Mouse (Mus musculus): ENCODE data around the gene Arhgap45. TPM values are rescaled to one million over a fixed set of nuclear protein-coding genes. Genes with fewer than 3 reads are reported as not detected.

Gene Arhgap45
- total RNA-seq, 2 experiments from 2014 or later, result 1.1 to 2.7 TPM

DNA sequence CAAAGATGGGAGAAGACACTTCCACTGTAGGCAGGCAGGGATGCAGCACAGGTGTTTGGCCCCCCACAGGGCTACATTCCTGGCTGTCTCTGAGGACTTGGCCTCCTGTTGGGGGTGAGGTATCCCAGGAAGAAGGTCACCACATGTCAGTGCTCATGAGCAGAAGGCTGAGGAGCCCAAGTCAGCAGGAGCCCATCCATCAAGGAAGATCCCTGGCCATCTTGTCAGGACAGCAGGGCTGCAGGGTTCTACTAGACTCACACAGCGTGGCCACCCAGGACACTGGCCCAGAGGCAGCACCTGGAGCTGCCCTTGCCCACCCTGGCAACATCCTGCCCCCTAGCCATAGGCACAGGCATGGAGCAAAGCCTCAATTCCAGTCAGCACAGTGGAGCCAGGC is 59.5 kb downstream of the Arhgap45 start:
- intact Hi-C loops (cut with DNase I), result loop anchor here (5.0 kb wide), 1 partner anchor 36 kb away; no protein-coding TSS in a partner anchor
- DNase-seq, result no peak

- intact Hi-C loops (cut with DNase I), result loop anchor here (5.0 kb wide), 1 partner anchor 36 kb away; no protein-coding TSS in a partner anchor
- no peak for DNase-seq
Observed at GRCm38 (mm10) chr10:80076386-80076785, 59.9 kb downstream of the Arhgap45 start.

DNA sequence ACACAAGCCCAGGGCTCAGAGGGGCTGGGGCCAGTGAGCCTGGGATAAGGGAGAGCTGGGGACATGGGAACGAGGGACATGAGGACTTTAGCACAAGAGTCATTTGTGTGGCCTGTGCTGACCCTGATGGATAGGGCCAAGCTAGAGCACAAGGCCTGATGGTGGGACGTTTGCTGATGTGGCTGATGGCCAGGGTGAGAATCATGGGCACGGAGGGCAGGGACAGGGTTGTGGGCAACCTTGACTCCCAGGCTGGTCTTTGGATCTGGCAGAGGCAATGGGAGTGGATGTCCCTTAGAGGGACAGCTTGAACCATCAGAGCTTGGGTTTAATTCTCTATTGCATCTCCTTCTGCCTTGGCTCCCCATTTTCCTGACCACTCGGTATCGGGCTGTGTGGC is 60.9 kb downstream of the Arhgap45 start:
- intact Hi-C loops (cut with DNase I), result loop anchor here (5.0 kb wide), 1 partner anchor 35 kb away; no protein-coding TSS in a partner anchor

GRCm38 (mm10) chr10:80078366-80078765 is 61.9 kb downstream of the Arhgap45 start:
- DNase-seq, result no peak
- intact Hi-C loops (cut with DNase I), result loop anchor here (5.0 kb wide), 1 partner anchor 34 kb away; no protein-coding TSS in a partner anchor

More for the DNA sequence above, 60.9 kb downstream of the Arhgap45 start:
- DNase-seq, result no peak

- DNase-seq, result no peak
- intact Hi-C loops (cut with DNase I), result no loop called here
Observed at GRCm38 (mm10) chr10:80080396-80081070, 64.1 kb downstream of the Arhgap45 start.

Other genes starting within 250 kb of the Arhgap45 start
- gene Rnf126, start 249.7 kb upstream of the Arhgap45 start, total RNA-seq (2021), result 10 to 100 TPM; 35.1 to 40.1 TPM
- 1 to 10 TPM; 1.2 to 1.8 TPM for gene Fstl3, start 239.4 kb upstream of the Arhgap45 start, total RNA-seq (2021)
- gene Prss57, start 225.7 kb upstream of the Arhgap45 start, total RNA-seq (2021), result not detected
- gene Palm, start 223.1 kb upstream of the Arhgap45 start, total RNA-seq (2021), result 10 to 100 TPM; 13.8 to 21.4 TPM
- gene Misp, start 195.7 kb upstream of the Arhgap45 start, total RNA-seq (2021), result not detected
- gene Ptbp1, start 162.2 kb upstream of the Arhgap45 start, total RNA-seq (2021), result 10 to 100 TPM; 17.2 to 17.4 TPM
- gene Prtn3, start 142.2 kb upstream of the Arhgap45 start, total RNA-seq (2021), result not detected
- not detected for gene Plppr3, start 142.0 kb upstream of the Arhgap45 start, total RNA-seq (2021)
- not detected for gene Elane, start 130.4 kb upstream of the Arhgap45 start, total RNA-seq (2021)
- 10 to 100 TPM; 47.6 to 86.0 TPM for gene Cfd, start 125.8 kb upstream of the Arhgap45 start, total RNA-seq (2021)
- 10 to 100 TPM; 27.5 to 35.3 TPM for gene Med16, start 107.7 kb upstream of the Arhgap45 start, total RNA-seq (2021)
- not detected for gene Gm26602, start 105.8 kb upstream of the Arhgap45 start, total RNA-seq (2021)
- under 1 TPM in 1 of 2 experiments, not detected in 1; 0.23 TPM for gene Kiss1r, start 99.7 kb upstream of the Arhgap45 start, total RNA-seq (2021)
- gene R3hdm4, start 95.4 kb upstream of the Arhgap45 start, total RNA-seq (2021), result 100 to 1,000 TPM; 114 to 118 TPM
- 1 to 10 TPM; 1.3 to 1.8 TPM for gene Arid3a, start 89.6 kb upstream of the Arhgap45 start, total RNA-seq (2021)
- gene Wdr18, start 56.5 kb upstream of the Arhgap45 start, total RNA-seq (2021), result 10 to 100 TPM; 17.5 to 23.9 TPM
- gene Grin3b, start 45.9 kb upstream of the Arhgap45 start, total RNA-seq (2021), result under 1 TPM; 0.07 to 0.15 TPM
- gene Tmem259, start 32.3 kb upstream of the Arhgap45 start, total RNA-seq (2021), result 10 to 100 TPM; 71.5 to 72.4 TPM
- gene Cnn2, start 28.1 kb upstream of the Arhgap45 start, total RNA-seq (2021), result 1 to 10 TPM; 5.2 to 6.0 TPM
- 1 to 10 TPM; 5.4 to 5.8 TPM for gene Abca7, start 20.2 kb upstream of the Arhgap45 start, total RNA-seq (2021)
- gene Polr2e, start 23.1 kb downstream of the Arhgap45 start, total RNA-seq (2021), result 10 to 100 TPM; 36.0 to 42.5 TPM
- 100 to 1,000 TPM; 500 to 536 TPM for gene Gpx4, start 30.5 kb downstream of the Arhgap45 start, total RNA-seq (2021)
- 1 to 10 TPM; 4.5 to 7.3 TPM for gene Sbno2, start 88.9 kb downstream of the Arhgap45 start, total RNA-seq (2021)
- 100 to 1,000 TPM; 120 to 135 TPM for gene Stk11, start 99.2 kb downstream of the Arhgap45 start, total RNA-seq (2021)
- gene Atp5d, start 122.0 kb downstream of the Arhgap45 start, total RNA-seq (2021), result 100 to 1,000 TPM; 600 to 616 TPM
- gene Cbarp, start 124.2 kb downstream of the Arhgap45 start, total RNA-seq (2021), result 1 to 10 TPM; 1.4 to 2.1 TPM
- 10 to 100 TPM; 37.6 to 49.3 TPM for gene Midn, start 131.6 kb downstream of the Arhgap45 start, total RNA-seq (2021)
- 10 to 100 TPM; 22.6 to 28.3 TPM for gene Cirbp, start 149.3 kb downstream of the Arhgap45 start, total RNA-seq (2021)
- gene 1600002K03Rik, start 156.3 kb downstream of the Arhgap45 start, total RNA-seq (2021), result 1 to 10 TPM; 4.7 to 5.1 TPM
- under 1 TPM; 0.27 to 0.31 TPM for gene Efna2, start 162.8 kb downstream of the Arhgap45 start, total RNA-seq (2021)
- gene Mum1, start 209.8 kb downstream of the Arhgap45 start, total RNA-seq (2021), result 10 to 100 TPM; 12.3 to 14.3 TPM
- gene Ndufs7, start 232.5 kb downstream of the Arhgap45 start, total RNA-seq (2021), result 100 to 1,000 TPM; 516 to 553 TPM
- 10 to 100 TPM; 35.1 to 59.8 TPM for gene Gamt, start 244.4 kb downstream of the Arhgap45 start, total RNA-seq (2021)
- gene Dazap1, start 244.8 kb downstream of the Arhgap45 start, total RNA-seq (2021), result 10 to 100 TPM; 30.0 to 40.4 TPM